Mouse (Mus musculus) gastrocnemius, postnatal 10 days (tissue): ENCODE data around the gene C2cd4c. TPM values are rescaled to one million over a fixed set of nuclear protein-coding genes. Genes with fewer than 3 reads are reported as not detected.

Experiments used
- DNase-seq: peaks from one replicate; pipeline ENCODE4 v3.0.0; 2021; ENCODE audit warnings: mixed read lengths
- total RNA-seq, 2 experiments: library from RNA; stranded (reverse); gene quantifications; 2 replicates each; pipeline ENCODE4 v1.2.3; 2021

The C2cd4c gene
- total RNA-seq, 2 experiments from 2014 or later = 0.07 to 0.16 TPM

DNA sequence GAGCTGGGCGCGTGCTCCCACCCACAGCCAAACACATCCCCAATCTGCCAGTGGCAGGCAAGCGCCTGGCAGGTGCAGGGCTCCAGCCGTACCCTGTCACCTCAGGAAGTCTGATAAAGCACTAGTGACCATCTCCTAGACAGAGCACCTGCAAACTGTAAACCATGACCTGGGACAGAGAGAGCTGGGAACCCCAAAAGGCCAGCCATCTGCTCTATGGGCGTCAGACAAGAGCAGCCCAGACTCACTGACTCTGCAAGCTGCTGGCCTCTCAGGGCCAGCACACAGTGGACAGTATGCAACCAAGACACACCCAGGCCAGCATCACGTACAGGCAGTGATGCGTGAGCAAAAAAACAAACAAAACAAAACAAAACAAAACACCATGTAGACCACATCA, 34.9 kb downstream of the C2cd4c start:
- no peak for DNase-seq

GRCm38 (mm10) chr10:79578276-79578675, 35.5 kb downstream of the C2cd4c start:
- DNase-seq = no peak

DNA sequence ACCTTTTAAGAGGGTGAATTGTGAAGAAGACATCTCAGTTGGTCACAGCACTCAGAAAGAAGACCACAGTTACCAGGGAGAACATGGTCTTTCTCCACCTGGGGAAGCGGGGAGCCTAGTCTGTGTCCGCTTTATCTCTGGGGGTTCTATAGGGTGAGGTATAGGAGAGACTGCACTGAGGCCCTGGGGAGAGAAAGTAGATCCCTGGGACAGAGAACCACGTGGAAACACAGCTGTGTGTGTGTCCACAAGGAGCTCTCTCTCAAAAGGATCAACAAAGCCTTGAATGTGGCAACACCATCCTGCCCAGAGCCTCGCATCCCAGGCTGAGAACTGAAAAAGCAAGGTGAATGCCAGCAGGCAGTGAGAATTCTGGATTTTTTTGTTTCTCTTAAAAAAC, 36.4 kb downstream of the C2cd4c start:
- DNase-seq = no peak

DNA sequence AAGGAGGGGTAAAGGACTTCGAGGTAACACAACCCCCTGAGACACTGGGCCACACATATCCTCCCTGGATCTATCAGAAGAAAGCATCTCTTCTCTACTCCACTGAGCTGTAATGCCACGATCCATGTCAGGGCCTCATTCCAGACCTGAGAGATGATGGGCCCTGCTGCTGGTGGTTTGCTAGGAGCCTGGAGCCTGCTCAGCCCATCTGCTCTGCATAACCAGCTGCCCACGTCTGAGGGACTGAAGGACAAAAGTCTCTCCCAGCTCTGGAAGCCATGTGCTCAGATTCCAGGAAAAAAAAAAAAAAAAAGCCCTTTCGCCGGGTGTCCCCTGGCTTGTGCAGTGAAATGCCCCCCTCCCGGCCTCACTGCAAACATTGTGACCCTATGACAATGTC, 38.1 kb downstream of the C2cd4c start:
- DNase-seq = no peak

GRCm38 (mm10) chr10:79574796-79575195, 39.0 kb downstream of the C2cd4c start:
- no peak for DNase-seq

DNA sequence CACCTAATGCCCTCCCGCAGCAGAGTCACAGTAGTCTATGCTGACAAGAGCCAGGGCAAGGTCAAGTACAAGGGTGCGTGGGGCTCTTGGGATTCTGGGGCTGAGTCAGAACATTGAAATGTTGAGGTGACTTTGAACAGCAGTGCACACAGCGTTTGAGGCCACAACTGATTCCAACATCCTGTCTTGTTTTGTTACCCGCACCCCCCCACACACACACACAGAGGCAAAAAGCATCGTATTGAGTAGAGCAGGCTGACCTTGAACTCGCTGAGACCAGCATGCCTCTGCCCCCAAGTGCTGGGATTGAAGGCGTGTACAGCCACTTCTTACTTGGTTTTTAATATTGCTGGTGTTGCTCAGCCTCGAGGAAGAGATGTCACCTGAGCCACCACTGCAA, 39.5 kb downstream of the C2cd4c start:
- no peak for DNase-seq

DNA sequence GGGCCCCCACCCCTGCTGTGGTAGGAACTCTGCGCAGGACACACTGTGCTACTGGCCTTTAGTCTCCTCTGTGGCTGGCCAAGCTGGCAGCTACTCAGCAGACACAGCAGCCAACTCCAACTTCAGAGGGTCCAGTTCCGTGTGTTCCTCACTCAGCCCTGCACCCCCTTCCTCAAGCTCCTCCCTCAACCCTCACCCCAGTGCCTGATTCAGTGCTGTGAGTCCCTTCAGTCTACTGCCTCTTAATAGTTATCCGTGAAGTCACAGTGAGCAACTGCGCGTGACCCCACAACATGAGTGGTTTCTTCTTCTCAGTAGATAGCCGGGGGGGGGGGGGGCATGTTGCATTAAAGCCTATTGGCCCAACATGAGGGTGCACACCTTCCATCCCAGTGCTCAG, 40.2 kb downstream of the C2cd4c start:
- DNase-seq = no peak

GRCm38 (mm10) chr10:79571314-79571713, 42.5 kb downstream of the C2cd4c start:
- DNase-seq = no peak

- DNase-seq = no peak
Measured at GRCm38 (mm10) chr10:79569921-79570320, 43.9 kb downstream of the C2cd4c start.

DNA sequence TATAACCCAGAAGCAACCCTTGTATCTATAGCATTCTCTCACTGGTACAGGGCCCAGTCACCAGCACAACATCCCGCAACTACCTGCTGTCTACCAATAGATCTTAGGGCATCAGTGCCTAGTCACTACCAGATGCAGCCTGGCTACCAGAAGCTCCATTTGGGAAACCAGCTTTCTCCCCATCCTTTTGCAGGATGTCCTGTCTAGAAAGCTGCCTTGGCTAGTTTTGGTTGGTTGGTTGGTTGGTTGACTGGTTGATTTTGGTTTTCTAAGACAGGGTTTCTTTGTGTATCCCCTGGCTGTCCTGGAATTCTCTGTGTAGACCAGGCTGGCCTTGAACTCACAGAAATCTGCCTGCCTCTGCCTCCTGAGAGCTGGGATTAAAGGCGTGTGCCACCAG, 54.1 kb downstream of the C2cd4c start:
- peak; percentile 0 for DNase-seq

- peak; percentile 0 for DNase-seq
Measured at GRCm38 (mm10) chr10:79557496-79557895, 56.3 kb downstream of the C2cd4c start.

DNA sequence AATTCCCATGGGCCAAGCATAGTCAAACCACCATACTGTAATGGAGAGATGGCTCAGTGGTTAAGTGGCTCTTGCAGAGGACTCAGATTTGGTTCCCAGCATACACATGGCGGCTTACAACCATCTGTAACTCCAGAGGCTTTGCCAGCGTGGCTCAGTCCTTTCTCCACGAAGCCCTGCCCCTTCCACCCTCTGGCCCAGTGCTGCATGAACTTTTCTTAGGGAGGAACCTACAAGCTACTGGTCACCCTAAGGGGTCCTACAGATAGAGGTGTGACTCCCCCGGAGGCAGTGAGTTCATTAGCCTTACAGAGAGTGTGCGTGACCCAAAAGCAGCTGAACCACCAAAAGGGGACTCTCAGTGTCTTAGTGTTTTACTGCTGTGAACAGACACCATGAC, 56.9 kb downstream of the C2cd4c start:
- DNase-seq = peak; percentile 1

Other genes with a start within 250 kb of the C2cd4c start
- not detected for gene Vmn2r83, start 145.3 kb downstream of the C2cd4c start, total RNA-seq
- 1 to 10 TPM; 2.3 to 2.6 TPM for gene Plpp2, start 80.2 kb downstream of the C2cd4c start, total RNA-seq
- gene Mier2, start 58.8 kb downstream of the C2cd4c start, total RNA-seq = 10 to 100 TPM; 16.1 to 18.2 TPM
- gene Theg, start 26.7 kb downstream of the C2cd4c start, total RNA-seq = not detected
- 1 to 10 TPM; 2.7 to 5.3 TPM for gene Shc2, start 23.9 kb upstream of the C2cd4c start, total RNA-seq
- gene Odf3l2, start 31.7 kb upstream of the C2cd4c start, total RNA-seq = under 1 TPM; 0.26 to 0.97 TPM
- not detected for gene Madcam1, start 50.5 kb upstream of the C2cd4c start, total RNA-seq
- 10 to 100 TPM; 18.3 to 18.7 TPM for gene Tpgs1, start 55.3 kb upstream of the C2cd4c start, total RNA-seq
- 100 to 1,000 TPM; 265 to 287 TPM for gene Cdc34, start 68.2 kb upstream of the C2cd4c start, total RNA-seq
- gene Gzmm, start 75.0 kb upstream of the C2cd4c start, total RNA-seq = 1 to 10 TPM; 2.3 to 2.7 TPM
- gene Bsg, start 90.5 kb upstream of the C2cd4c start, total RNA-seq = 100 to 1,000 TPM; 420 to 439 TPM
- gene Hcn2, start 102.6 kb upstream of the C2cd4c start, total RNA-seq = under 1 TPM; 0.86 to 0.96 TPM
- 10 to 100 TPM; 20.8 to 24.6 TPM for gene Polrmt, start 132.6 kb upstream of the C2cd4c start, total RNA-seq
- gene Fgf22, start 141.1 kb upstream of the C2cd4c start, total RNA-seq = not detected
- 10 to 100 TPM; 35.2 to 36.1 TPM for gene Rnf126, start 152.9 kb upstream of the C2cd4c start, total RNA-seq
- gene Fstl3, start 163.2 kb upstream of the C2cd4c start, total RNA-seq = 1 to 10 TPM; 1.1 to 1.6 TPM
- gene Prss57, start 176.9 kb upstream of the C2cd4c start, total RNA-seq = under 1 TPM in 1 of 2 experiments, not detected in 1; 0.11 TPM
- gene Palm, start 179.5 kb upstream of the C2cd4c start, total RNA-seq = 10 to 100 TPM; 26.6 to 36.8 TPM
- gene Misp, start 207.0 kb upstream of the C2cd4c start, total RNA-seq = under 1 TPM in 1 of 2 experiments, not detected in 1; 0.54 TPM
- 100 to 1,000 TPM in 1 of 2 experiments, 10 to 100 TPM in 1; 75.2 to 110 TPM for gene Ptbp1, start 240.4 kb upstream of the C2cd4c start, total RNA-seq